Mouse (Mus musculus): ENCODE measurements around the gene Gm28053. TPM values are rescaled to one million over a fixed set of nuclear protein-coding genes. Genes with fewer than 3 reads are reported as not detected.

Gene Gm28053
- polyA plus RNA-seq, 1 experiment from 2014 or later: not detected

DNA sequence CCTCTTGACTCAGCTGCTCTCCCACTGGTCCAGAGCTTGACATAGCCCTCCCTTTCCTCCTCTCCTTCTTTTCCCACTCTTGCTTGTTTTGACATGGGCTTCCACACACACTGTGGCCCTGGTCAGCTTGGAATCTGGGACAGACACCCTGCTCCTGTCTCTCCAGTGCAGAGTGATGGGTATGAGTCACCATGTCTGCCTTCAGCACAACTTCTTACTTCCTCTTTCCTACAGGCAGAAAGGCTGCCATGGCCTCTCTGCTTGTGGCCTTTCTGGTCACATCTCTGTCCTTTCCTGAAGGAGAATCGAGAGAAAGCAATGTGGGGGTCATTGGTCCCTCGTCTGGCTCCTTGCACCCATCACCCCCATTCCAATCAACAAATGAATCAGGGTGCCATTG is 31.3 kb upstream of the Gm28053 start:
- no peak for ATAC-seq (ENCODE audit: low read depth)
- no peaks in the 10 kb centered on the region for H3K9me3 ChIP-seq (ENCODE audit: control insufficient read depth, low read length)
- H3K4me2 ChIP-seq (ENCODE audit: low read depth, low read length): no peak overlapping the region
- H3K27ac ChIP-seq (ENCODE audit: low read depth, low read length): no peak overlapping the region
- 76% methylated on average over 2 of the region's 2 CpGs for WGBS
- H3K27me3 ChIP-seq (ENCODE audit: control insufficient read depth, insufficient read depth, low read length): no peaks in the 10 kb centered on the region
- no peaks in the 10 kb centered on the region for H3K4me1 ChIP-seq (ENCODE audit: control insufficient read depth, insufficient read depth, low read length)
- no peak overlapping the region for H3K9ac ChIP-seq (replicated peaks; ENCODE audit: low read depth, low read length)
- no peak overlapping the region for H3K4me3 ChIP-seq (ENCODE audit: low read depth, low read length)
- H3K36me3 ChIP-seq (ENCODE audit: control insufficient read depth, insufficient read depth, low read length): no peaks in the 10 kb centered on the region

DNA sequence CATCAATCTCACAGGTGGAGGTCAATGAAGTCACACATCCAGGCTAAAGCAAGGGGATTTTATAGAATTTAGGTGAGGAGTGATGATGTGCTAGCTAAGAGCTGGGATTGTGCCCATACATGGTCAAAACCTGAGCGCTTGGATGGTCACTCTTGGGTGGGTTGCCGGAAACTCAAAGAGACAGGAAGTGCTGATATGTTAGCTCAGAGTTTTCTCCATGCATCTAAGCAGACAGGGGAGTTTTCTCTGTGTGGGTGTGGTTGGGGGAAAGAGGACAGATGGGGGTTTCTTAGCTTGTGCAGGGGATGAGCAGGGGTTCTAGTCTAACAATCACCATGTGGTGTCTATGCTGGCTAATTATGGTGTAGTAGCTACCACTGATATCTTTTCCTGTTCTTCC is 29.1 kb upstream of the Gm28053 start:
- WGBS: 98% methylated on average over 2 of the region's 2 CpGs
- H3K27me3 ChIP-seq (ENCODE audit: control insufficient read depth, insufficient read depth, low read length): no peaks in the 10 kb centered on the region
- no peak for ATAC-seq (ENCODE audit: low read depth)

DNA sequence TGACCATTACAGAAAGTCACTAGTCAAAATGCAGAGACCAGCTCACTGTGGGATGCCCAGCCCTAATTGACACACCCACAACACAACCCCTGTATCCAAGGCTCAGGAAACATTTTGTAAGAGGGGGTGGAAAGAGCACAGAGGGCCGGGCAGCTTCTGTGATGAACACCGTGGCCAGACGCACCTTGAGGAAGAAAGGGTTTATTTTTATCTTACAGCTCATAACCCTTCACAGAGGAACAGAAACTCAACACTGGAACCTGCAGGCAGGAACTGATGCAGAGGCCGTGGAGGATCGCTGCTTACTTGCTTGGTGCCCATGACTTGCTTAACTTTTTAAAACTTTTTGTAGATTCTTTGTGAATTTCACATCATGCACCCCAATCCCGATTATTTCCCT is 25.4 kb upstream of the Gm28053 start:
- no peaks in the 10 kb centered on the region for H3K4me1 ChIP-seq (ENCODE audit: control insufficient read depth, insufficient read depth, low read length)
- H3K4me2 ChIP-seq (ENCODE audit: low read depth, low read length): no peak overlapping the region
- H3K27me3 ChIP-seq (ENCODE audit: control insufficient read depth, insufficient read depth, low read length): no peaks in the 10 kb centered on the region
- H3K27ac ChIP-seq (ENCODE audit: low read depth, low read length): no peak overlapping the region
- no peak for ATAC-seq (ENCODE audit: low read depth)
- no peak overlapping the region for H3K4me3 ChIP-seq (ENCODE audit: low read depth, low read length)
- H3K36me3 ChIP-seq (ENCODE audit: control insufficient read depth, insufficient read depth, low read length): no peaks in the 10 kb centered on the region
- 90% methylated on average over 6 of the region's 6 CpGs for WGBS
- no peak overlapping the region for H3K9ac ChIP-seq (replicated peaks; ENCODE audit: low read depth, low read length)
- no peaks in the 10 kb centered on the region for H3K9me3 ChIP-seq (ENCODE audit: control insufficient read depth, low read length)

More for the DNA sequence above, 29.1 kb upstream of the Gm28053 start:
- Histone ChIP-seq H3K27ac (ENCODE audit: low read depth, low read length) (no peak overlapping the region), H3K9ac (replicated peaks; ENCODE audit: low read depth, low read length) (no peak overlapping the region), H3K4me2 (ENCODE audit: low read depth, low read length) (no peak overlapping the region), H3K4me1 (ENCODE audit: control insufficient read depth, insufficient read depth, low read length) (no peaks in the 10 kb centered on the region), H3K4me3 (ENCODE audit: low read depth, low read length) (no peak overlapping the region), H3K9me3 (ENCODE audit: control insufficient read depth, low read length) (no peaks in the 10 kb centered on the region), H3K36me3 (ENCODE audit: control insufficient read depth, insufficient read depth, low read length) (no peaks in the 10 kb centered on the region)

DNA sequence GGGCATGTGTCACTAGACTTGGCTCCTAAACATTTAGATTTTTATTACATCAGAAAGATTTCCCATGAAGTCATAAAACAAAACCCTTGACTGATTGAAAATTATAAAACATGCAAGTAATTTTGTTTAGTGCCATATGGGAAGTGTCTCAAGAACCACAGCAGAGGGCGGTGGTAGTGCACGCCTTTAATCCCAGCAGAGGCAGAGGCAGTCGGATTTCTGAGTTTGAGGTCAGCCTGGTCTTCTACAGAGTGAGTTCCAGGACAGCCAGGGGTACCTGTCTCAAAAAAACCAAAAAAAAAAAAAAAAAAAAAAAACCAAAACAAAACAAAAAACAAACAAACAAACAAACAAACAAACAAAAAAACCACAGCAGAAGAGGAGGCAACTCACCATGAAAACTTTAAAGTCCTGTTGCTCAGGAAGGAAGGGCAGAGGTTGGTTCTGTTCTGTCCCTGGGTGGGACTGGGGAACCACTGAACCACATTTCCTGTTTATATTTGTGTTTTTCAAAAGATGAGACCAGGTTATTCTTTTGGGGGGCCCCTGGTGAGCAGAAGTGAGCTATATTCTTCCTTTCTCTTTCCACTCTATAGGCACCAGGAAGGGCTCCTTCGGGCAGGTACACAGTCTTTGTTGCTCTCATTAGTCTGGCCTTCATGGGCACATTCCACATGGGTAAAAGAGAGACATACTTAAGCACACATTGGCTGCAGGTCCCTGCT is 21.4 kb upstream of the Gm28053 start:
- Histone ChIP-seq H3K36me3 (ENCODE audit: control insufficient read depth, insufficient read depth, low read length) (no peaks in the 10 kb centered on the region), H3K9me3 (ENCODE audit: control insufficient read depth, low read length) (no peaks in the 10 kb centered on the region), H3K4me2 (ENCODE audit: low read depth, low read length) (no peak overlapping the region), H3K27ac (ENCODE audit: low read depth, low read length) (no peak overlapping the region), H3K9ac (replicated peaks; ENCODE audit: low read depth, low read length) (no peak overlapping the region), H3K4me1 (ENCODE audit: control insufficient read depth, insufficient read depth, low read length) (no peaks in the 10 kb centered on the region), H3K27me3 (ENCODE audit: control insufficient read depth, insufficient read depth, low read length) (no peaks in the 10 kb centered on the region), H3K4me3 (ENCODE audit: low read depth, low read length) (no peak overlapping the region)
- WGBS: 88% methylated on average over 4 of the region's 4 CpGs
- ATAC-seq (ENCODE audit: low read depth): no peak

GRCm38 (mm10) chr6:48697555-48697930 is 20.9 kb upstream of the Gm28053 start:
- H3K4me3 ChIP-seq (ENCODE audit: low read depth, low read length): no peak overlapping the region
- no peak overlapping the region for H3K27ac ChIP-seq (ENCODE audit: low read depth, low read length)
- H3K27me3 ChIP-seq (ENCODE audit: control insufficient read depth, insufficient read depth, low read length): no peaks in the 10 kb centered on the region
- WGBS: 53% methylated on average over 1 of the region's 1 CpGs
- H3K9ac ChIP-seq (replicated peaks; ENCODE audit: low read depth, low read length): no peak overlapping the region
- H3K4me2 ChIP-seq (ENCODE audit: low read depth, low read length): no peak overlapping the region
- ATAC-seq (ENCODE audit: low read depth): no peak
- H3K36me3 ChIP-seq (ENCODE audit: control insufficient read depth, insufficient read depth, low read length): no peaks in the 10 kb centered on the region
- H3K4me1 ChIP-seq (ENCODE audit: control insufficient read depth, insufficient read depth, low read length): no peaks in the 10 kb centered on the region
- no peaks in the 10 kb centered on the region for H3K9me3 ChIP-seq (ENCODE audit: control insufficient read depth, low read length)

DNA sequence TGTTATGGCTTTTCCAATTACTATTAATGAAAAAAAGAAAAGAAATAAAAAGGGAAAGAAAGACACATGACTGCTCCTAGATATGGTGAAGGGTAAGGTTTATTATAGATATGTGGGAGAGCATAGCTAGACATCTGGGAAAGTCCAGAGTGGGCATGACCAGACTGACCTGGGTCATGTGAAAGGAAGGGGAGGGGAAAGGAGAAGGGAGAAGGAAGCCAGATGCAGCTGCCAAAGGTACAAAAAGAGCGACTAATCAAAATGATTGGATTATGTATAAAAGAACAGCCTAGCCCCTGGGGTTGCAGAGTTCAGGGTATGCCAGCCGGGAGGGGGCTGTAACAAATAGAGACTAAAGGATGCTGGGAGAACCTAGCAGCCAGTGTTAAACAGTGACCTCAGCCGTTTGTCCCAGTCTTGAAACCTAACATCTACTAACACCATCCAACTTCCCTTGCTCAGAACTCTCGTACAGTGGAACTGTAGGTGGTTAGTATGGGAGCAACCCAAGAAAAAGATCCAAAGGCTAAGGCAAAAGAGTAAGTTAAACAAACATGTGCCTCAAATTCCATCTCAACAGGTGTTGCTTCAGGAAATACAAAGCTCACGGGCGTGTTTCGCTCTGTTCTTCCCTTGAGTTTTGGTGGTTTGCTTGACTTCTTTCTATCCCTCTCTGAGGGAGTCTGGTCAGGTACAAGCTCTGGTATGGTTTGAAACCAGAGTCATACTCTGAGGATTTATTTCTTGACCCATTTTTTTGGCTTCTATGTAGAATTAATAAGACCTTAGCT is 20.1 kb upstream of the Gm28053 start:
- 85% methylated on average over 7 of the region's 7 CpGs for WGBS
- Histone ChIP-seq H3K36me3 (ENCODE audit: control insufficient read depth, insufficient read depth, low read length) (no peaks in the 10 kb centered on the region), H3K9ac (replicated peaks; ENCODE audit: low read depth, low read length) (no peak overlapping the region), H3K9me3 (ENCODE audit: control insufficient read depth, low read length) (no peaks in the 10 kb centered on the region), H3K4me2 (ENCODE audit: low read depth, low read length) (no peak overlapping the region), H3K4me1 (ENCODE audit: control insufficient read depth, insufficient read depth, low read length) (no peaks in the 10 kb centered on the region), H3K4me3 (ENCODE audit: low read depth, low read length) (no peak overlapping the region), H3K27me3 (ENCODE audit: control insufficient read depth, insufficient read depth, low read length) (no peaks in the 10 kb centered on the region), H3K27ac (ENCODE audit: low read depth, low read length) (no peak overlapping the region)
- ATAC-seq (ENCODE audit: low read depth): no peak

DNA sequence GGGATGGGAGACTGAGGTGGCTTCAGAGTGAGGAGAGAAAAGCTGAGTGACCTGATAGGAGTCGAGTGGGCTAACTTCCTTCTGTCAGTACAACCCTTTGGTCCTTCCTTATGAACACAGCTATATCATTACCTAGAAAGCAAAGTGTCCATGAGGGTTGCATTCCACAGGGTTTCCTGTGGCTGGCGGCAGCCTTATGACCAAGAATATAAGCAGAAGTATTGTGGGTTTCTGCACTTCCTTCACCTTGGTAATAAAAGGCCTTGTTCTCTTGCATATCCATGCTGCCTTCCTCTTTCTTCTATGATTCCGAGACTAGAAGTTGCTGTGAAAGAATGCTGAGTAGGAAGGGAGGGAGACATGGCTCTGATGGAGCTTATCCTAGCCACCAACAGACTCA is 19.5 kb upstream of the Gm28053 start:
- no peaks in the 10 kb centered on the region for H3K9me3 ChIP-seq (ENCODE audit: control insufficient read depth, low read length)
- no peak overlapping the region for H3K9ac ChIP-seq (replicated peaks; ENCODE audit: low read depth, low read length)
- H3K27ac ChIP-seq (ENCODE audit: low read depth, low read length): no peak overlapping the region
- 88% methylated on average over 3 of the region's 3 CpGs for WGBS
- H3K4me1 ChIP-seq (ENCODE audit: control insufficient read depth, insufficient read depth, low read length): no peaks in the 10 kb centered on the region
- H3K27me3 ChIP-seq (ENCODE audit: control insufficient read depth, insufficient read depth, low read length): no peaks in the 10 kb centered on the region
- no peak for ATAC-seq (ENCODE audit: low read depth)
- no peak overlapping the region for H3K4me3 ChIP-seq (ENCODE audit: low read depth, low read length)
- H3K4me2 ChIP-seq (ENCODE audit: low read depth, low read length): no peak overlapping the region
- H3K36me3 ChIP-seq (ENCODE audit: control insufficient read depth, insufficient read depth, low read length): no peaks in the 10 kb centered on the region

GRCm38 (mm10) chr6:48700251-48701075 is 17.9 kb upstream of the Gm28053 start:
- H3K36me3 ChIP-seq (ENCODE audit: control insufficient read depth, insufficient read depth, low read length): no peaks in the 10 kb centered on the region
- no peak overlapping the region for H3K27ac ChIP-seq (ENCODE audit: low read depth, low read length)
- no peak overlapping the region for H3K4me2 ChIP-seq (ENCODE audit: low read depth, low read length)
- 67% methylated on average over 5 of the region's 5 CpGs for WGBS
- H3K27me3 ChIP-seq (ENCODE audit: control insufficient read depth, insufficient read depth, low read length): no peaks in the 10 kb centered on the region
- no peak overlapping the region for H3K9ac ChIP-seq (replicated peaks; ENCODE audit: low read depth, low read length)
- H3K4me3 ChIP-seq (ENCODE audit: low read depth, low read length): no peak overlapping the region
- no peaks in the 10 kb centered on the region for H3K4me1 ChIP-seq (ENCODE audit: control insufficient read depth, insufficient read depth, low read length)
- H3K9me3 ChIP-seq (ENCODE audit: control insufficient read depth, low read length): no peaks in the 10 kb centered on the region
- no peak for ATAC-seq (ENCODE audit: low read depth)

GRCm38 (mm10) chr6:48702146-48702545 is 16.3 kb upstream of the Gm28053 start:
- Histone ChIP-seq H3K27me3 (ENCODE audit: control insufficient read depth, insufficient read depth, low read length) (no peaks in the 10 kb centered on the region), H3K4me3 (ENCODE audit: low read depth, low read length) (no peak overlapping the region), H3K27ac (ENCODE audit: low read depth, low read length) (no peak overlapping the region), H3K36me3 (ENCODE audit: control insufficient read depth, insufficient read depth, low read length) (no peaks in the 10 kb centered on the region), H3K9me3 (ENCODE audit: control insufficient read depth, low read length) (no peaks in the 10 kb centered on the region), H3K4me1 (ENCODE audit: control insufficient read depth, insufficient read depth, low read length) (no peaks in the 10 kb centered on the region), H3K9ac (replicated peaks; ENCODE audit: low read depth, low read length) (no peak overlapping the region), H3K4me2 (ENCODE audit: low read depth, low read length) (no peak overlapping the region)
- WGBS: 90% methylated on average over 7 of the region's 7 CpGs
- ATAC-seq (ENCODE audit: low read depth): no peak
